Mouse (Mus musculus) erythroblast, embryonic 14.5 days (primary cell): ENCODE data around the gene Acot5.

Experiments used
- GATA1 ChIP-seq: IDR thresholded peaks from 2 replicates; pipeline ENCODE4 v1.6.1; 2012; ENCODE audit warnings: low read length, inconsistent platforms, mixed read lengths
- TAL1 ChIP-seq: IDR thresholded peaks from 3 replicates; pipeline ENCODE4 v1.6.1; 2012; ENCODE audit warnings: low read length, inconsistent platforms, mixed read lengths

- TF ChIP-seq TAL1: no peak
- TF ChIP-seq GATA1: no peak
These were observed 14.7 kb downstream of the Acot5 start for GRCm38 (mm10) chr12:84083842-84084241.
